Mouse (Mus musculus) ovary, postnatal 14 days (tissue): ENCODE measurements around the gene Slc44a5.

ENCODE experiments used
- DNase-seq: peaks from one replicate; pipeline ENCODE4 v3.0.0; 2022; ENCODE audit warnings: low spot score

Gene Slc44a5

DNA sequence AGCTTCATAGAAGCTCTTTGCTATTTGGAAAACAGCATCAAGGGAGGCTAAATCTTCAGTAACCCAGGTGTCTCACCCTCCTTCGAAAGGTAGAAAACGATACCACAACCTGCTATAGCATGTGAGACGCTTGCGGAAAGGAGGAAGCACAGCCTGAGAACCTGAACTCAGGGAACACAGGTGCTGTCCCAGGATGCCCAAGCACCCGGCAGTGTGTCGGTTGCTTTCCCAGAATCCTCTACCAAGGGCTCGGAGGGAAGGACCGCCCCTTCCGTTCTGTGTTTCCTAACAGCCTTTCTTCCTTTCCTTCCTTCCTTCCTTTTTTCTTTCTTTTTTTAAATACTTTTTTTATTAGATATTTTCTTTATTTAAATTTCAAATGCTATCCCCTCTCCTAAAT, 326.8 kb downstream of the Slc44a5 start:
- no peak for DNase-seq

DNA sequence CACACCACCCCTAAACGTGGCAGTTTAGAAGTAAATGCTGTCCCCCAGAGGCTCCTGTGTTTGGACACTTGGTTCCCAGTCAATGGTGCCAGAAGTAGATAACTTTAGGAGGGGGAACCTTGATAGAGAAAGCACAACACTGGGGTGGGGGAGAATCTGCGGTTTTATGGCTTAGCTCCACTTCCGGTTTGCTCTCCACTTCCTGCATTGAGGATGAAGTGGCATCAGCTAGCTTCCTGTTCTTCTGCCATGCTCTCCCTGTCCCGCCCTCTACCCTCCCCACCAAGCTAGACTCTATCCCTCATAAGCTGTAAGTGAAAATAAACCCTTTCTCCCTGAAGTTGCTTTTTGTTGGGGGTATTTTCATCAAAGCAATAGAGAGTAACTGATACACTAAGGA, 327.9 kb downstream of the Slc44a5 start:
- DNase-seq = no peak

DNA sequence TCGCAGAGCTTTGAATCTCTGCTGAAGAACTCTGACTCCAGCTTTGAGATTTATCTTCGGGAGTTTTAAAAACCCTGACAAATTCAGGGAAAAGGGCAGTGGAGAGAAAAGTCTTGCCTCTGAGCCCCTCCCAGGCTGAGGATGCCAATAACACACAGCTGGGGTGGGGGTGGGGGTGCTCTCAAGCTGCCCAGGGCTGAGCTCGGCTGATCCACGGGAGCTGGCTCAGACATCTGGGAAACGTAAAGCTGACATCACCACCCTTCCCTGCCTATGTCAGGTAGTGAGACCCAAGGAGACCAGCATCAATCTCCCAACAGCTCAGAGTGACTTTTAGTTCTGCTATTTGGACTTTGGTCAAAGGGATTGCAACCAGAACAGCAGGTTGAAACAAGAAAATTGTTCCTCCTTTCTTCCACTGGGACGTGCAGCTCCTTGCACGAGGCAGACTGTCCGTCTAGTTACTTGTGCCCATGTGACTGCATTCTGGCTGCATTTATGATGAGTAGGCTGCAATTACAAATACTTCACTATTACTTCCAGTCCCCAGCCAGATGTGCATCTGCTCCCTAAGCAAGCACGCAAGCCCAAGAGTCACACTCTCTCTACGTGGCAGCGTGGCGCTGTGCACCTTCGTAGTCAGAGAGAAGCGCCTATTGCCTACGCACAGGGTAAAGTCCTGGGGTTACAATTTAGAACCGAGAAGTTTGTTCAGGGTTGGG, 332.1 kb downstream of the Slc44a5 start:
- DNase-seq = no peak

DNA sequence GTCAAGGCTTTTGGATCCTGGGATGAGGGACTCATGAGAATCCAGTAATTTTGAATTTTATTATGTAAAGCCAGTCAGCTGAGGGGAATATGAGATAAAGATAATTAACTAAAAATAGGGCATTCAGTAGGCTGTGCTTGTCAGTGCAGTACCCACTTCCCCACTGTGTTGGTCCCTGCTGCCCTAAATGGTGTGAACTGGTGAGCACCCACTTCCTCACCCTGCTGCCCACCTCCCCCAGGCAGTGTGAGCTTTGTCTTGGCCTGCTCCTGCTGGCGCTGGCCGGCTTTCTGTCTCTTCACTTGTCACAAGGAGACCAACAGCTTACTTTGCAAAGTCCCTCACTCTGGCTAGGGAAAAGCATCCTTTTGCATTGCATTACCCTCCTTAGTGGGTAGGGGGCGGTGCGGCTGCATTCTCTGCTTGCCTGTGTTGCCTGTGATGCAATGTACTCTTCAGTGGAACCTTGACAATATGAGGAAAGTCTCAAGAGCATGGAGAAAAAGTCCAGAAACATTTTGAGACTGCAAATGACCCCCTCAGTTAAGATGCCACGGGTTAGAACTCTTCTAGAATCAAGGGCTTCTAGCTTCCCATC, 344.5 kb downstream of the Slc44a5 start:
- DNase-seq = no peak
